Mouse (Mus musculus) gastrocnemius, adult 2 months (tissue): ENCODE data around the gene Fhl3. TPM values are rescaled to one million over a fixed set of nuclear protein-coding genes. Genes with fewer than 3 reads are reported as not detected.

Source experiments
- DNase-seq: peaks from one replicate; pipeline ENCODE4 v3.0.0; 2022
- H3K27ac ChIP-seq: fragments of 200-600 bp; 2 replicates; pipeline ENCODE4 v1.8.1; 2022; ENCODE audit warnings: mild to moderate bottlenecking
- H3K4me3 ChIP-seq: fragments of 200-600 bp; 2 replicates; pipeline ENCODE4 v1.8.1; 2022; ENCODE audit warnings: mild to moderate bottlenecking, moderate library complexity
- CTCF ChIP-seq: fragments of 200-600 bp; IDR thresholded peaks from 2 replicates; pipeline ENCODE4 v1.8.1; 2022; ENCODE audit warnings: antibody characterized with exemption, mild to moderate bottlenecking, moderate library complexity
- intact Hi-C: fragments of 180-260 bp; cut with DNase I; formaldehyde crosslinking; loops from one replicate; pipeline ENCODE4 v1.15.1; 2025
- total RNA-seq, 2 experiments: library from RNA; stranded (reverse); gene quantifications; 2 replicates each; pipeline ENCODE4 v1.2.3; 2021

Gene Fhl3
- total RNA-seq, 2 experiments from 2014 or later: 151 to 515 TPM

DNA sequence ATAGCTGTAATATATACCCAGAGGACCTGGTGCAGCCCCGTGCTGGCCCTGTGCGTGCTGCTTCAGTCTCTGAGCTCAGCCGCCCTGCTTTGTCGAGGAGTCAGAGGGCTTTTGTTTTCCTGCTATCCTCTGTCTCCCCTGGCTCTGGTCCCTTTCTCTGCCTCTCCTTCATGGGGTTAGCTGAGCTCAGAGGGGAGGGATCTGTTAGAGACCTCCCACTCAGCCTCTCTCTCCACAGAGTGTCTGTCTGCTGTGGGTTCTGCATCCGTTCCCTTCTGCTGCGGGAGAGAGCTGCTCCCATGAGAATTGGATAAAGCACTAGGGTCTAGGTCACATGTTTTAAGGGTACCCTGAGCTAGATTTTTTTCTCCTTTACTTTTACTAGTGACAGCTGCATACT, 25.6 kb downstream of the Fhl3 start:
- no peak overlapping the region for H3K4me3 ChIP-seq
- intact Hi-C loops: no loop called here
- TF ChIP-seq CTCF: no peak
- DNase-seq: no peak
- H3K27ac ChIP-seq: no peak overlapping the region

DNA sequence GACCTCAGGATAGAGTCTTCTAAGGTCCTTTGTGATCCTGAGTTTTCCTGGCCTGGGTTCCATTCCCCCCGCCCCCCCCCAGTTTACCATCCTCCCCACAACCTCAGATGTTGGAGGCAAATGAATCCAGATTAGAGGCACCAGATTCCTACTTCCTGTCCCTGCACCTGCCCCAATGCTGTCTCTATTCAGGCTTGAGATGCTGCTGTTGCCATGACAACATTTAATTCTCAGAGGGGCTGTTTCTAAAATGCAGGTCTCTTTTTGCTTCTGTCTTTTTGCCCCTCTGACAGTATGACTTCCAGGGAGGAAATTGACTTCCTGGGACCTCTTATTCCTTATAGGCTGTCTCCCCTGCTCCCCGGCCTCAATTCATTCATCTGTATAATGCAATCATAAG, 36.5 kb downstream of the Fhl3 start:
- H3K27ac ChIP-seq: no peak overlapping the region
- TF ChIP-seq CTCF: no peak
- intact Hi-C loops: no loop called here
- no peak overlapping the region for H3K4me3 ChIP-seq
- DNase-seq: no peak

DNA sequence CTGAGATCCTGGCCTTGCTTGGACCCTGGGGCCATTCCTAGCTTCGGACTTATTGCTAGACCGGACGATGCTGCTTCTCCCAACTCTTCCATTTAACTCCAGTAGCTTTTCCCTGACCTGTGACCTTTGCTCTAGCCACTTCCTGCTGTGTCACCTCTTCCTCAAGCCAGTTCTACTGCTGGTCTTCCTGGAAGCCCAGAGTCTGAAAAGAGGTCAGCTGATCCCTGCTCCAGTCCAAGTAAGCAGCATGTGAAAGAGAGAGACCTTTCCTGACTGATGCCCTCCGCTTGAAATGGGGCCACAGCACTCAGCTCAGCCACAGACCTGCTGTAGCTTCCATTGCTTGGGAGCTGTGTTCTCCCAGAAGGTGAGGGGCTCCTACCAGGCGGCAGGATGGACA, 37.0 kb downstream of the Fhl3 start:
- no peak for DNase-seq
- H3K27ac ChIP-seq: no peak overlapping the region
- no peak for TF ChIP-seq CTCF
- H3K4me3 ChIP-seq: no peak overlapping the region
- intact Hi-C loops: no loop called here

DNA sequence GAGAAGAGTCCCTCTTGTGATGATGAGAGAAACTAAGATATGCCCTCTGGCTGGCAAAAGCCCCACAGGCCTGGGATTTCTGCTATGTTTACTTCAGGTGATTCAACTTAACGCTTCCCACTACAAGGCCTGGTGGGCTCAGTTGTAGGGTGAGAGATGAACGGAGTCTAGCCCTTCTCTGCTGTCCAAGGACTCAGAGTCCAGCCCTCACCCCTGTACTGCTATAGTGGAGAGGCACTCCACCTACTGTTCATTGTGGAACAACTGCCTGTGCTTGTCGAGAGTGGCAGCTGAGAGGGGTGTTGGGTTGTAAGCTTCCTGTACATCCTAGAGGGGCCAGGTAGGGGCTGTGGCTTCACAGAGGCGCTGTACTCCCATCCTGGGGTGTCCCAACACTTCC, 37.5 kb downstream of the Fhl3 start:
- intact Hi-C loops: no loop called here
- DNase-seq: no peak
- no peak overlapping the region for H3K4me3 ChIP-seq
- no peak for TF ChIP-seq CTCF
- H3K27ac ChIP-seq: no peak overlapping the region

DNA sequence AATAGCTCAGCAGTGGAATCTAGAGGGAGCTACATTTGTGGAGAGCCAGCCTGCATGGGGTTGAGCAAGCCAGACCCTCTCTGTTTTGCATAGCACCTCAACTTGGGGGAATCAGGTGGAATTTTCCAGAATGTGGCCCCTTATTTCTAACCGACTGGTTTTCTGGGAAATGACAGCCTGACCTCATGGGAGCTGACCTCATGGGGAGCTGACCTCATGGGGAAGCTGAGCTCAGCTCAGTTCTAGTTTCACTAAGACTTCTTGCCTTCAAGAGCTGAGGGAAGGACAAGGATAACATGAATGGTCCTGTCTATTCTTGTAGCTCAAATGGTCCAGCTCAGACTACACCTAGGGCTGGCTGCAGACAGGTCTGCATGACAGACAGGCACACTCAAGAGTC, 38.3 kb downstream of the Fhl3 start:
- no peak for TF ChIP-seq CTCF
- H3K27ac ChIP-seq: no peak overlapping the region
- DNase-seq: no peak
- H3K4me3 ChIP-seq: no peak overlapping the region
- intact Hi-C loops: no loop called here

DNA sequence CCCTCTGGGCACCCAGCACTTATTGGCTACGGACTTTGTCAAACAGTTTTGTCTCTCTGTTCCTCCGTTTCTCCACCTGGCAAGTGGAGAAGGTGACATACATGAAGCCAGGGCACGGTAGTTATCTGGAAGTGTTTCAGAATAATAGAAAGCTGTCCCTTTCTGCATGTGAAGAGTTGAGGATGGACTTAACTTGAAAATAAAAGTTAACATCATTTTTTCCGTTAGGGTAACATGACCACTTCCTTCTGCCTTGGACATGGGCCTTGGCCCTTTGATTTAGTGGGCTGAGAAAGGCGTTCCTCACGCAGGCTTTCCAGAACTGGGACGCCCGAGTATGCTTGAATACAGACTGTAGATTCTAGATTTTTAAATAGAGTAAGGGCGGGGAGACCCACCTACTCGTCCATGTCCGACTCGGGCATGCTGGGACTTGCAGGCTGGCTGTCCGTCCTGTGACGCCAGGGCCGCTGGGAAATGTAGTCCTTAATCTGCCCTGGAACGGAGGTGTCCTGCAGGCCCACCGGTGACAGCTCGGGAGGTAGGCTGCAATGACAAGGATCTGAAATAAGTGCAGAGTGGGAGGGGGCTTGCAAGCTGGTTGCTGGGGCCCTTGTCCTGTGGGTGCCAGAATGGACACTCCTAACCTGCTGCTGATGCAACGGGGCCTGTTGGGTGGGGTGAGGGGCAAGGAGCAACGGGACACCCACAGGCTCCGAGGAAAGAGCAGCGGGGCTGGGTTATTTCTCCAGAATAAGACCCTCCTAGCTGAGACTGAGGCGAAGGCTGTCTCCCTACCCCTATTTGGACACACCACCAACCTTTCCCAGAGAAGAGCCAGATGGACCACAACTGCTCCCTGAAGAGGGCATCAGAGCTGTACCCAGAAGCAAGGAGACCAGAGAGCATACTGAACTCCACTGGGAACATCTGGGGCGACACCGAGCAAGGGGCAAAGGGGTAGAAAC, 41.2 kb downstream of the Fhl3 start, which contains the start of gene Inpp5b:
Inpp5b (plus strand) TSS at position 475 of the 968 bp plus-strand sequence.
- peak; percentile 24; the same call in 1 of the 2 replicates for TF ChIP-seq CTCF

DNA sequence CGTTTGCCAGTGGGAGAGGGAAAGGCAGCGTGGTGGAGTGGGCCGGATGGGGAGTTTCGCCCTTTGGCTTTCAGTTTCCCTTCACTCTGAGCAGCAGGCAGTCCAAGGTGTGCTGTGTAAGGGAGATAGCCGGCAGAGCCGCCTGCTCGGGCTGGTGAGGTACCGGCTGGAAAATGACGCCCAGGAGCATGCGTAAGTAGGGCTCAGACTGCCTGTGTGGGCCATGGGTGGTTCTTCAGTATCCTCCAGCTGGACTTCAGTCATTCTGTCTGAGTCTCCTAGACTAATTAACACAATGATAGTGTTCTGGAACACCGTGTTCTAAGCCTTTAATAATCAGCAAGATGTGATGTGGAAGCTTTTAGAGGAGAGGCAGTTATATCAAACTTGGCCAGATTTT, 42.3 kb downstream of the Fhl3 start:
- intact Hi-C loops: no loop called here
- TF ChIP-seq CTCF: no peak
- no peak overlapping the region for H3K27ac ChIP-seq
- peak overlapping the region; percentile 95 for H3K4me3 ChIP-seq
- no peak for DNase-seq

More for the DNA sequence above, 41.2 kb downstream of the Fhl3 start, which contains the start of gene Inpp5b:
- Histone ChIP-seq H3K4me3 (peak within 1 kb of the TSS; percentile 95), H3K27ac (peak within 1 kb of the TSS; percentile 88)
- intact Hi-C loops: no loop called here
- peak; percentile 89 for DNase-seq

DNA sequence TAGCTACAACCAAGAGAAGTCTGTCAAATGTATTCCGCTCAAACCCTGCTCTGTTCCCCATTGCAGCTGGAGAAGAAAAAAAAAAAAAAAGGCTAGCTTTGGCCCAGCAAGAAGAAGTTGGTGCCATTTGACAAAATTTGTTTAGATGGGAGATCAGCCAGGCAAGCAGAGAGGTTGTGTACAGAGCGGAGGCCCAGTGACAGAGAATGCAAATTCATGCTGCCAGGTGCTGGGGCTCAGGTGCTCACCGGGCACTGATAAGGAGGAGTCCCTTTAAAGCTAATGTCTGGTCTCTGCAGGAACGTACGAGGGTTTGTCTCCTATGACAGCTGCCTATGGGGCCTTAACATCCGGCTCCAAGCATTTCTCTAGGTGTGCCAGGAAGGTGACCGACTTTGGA, 46.1 kb downstream of the Fhl3 start:
- Histone ChIP-seq H3K4me3 (no peak overlapping the region), H3K27ac (no peak overlapping the region)
- TF ChIP-seq CTCF: no peak
- no peak for DNase-seq
- intact Hi-C loops: no loop called here

DNA sequence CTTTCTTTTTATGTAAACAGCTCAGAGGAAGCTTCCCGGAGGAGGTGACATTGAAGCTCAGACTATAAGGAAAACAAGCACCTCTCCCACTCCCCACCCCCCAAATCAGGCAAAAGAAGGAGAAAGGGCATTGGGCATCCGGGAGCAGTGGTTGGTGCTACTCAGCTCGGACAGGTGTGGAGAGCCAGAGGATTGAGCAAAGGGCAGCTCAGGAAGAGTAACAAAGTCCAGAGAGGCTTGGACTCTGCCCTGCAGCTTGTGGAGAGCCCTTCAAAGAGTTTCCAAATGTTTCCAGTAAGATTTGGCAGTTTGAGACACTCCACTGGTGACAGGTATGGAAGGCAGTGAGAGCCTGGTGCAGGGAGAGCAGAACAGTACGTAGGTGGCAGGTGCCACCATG, 47.4 kb downstream of the Fhl3 start:
- no peak for TF ChIP-seq CTCF

DNA sequence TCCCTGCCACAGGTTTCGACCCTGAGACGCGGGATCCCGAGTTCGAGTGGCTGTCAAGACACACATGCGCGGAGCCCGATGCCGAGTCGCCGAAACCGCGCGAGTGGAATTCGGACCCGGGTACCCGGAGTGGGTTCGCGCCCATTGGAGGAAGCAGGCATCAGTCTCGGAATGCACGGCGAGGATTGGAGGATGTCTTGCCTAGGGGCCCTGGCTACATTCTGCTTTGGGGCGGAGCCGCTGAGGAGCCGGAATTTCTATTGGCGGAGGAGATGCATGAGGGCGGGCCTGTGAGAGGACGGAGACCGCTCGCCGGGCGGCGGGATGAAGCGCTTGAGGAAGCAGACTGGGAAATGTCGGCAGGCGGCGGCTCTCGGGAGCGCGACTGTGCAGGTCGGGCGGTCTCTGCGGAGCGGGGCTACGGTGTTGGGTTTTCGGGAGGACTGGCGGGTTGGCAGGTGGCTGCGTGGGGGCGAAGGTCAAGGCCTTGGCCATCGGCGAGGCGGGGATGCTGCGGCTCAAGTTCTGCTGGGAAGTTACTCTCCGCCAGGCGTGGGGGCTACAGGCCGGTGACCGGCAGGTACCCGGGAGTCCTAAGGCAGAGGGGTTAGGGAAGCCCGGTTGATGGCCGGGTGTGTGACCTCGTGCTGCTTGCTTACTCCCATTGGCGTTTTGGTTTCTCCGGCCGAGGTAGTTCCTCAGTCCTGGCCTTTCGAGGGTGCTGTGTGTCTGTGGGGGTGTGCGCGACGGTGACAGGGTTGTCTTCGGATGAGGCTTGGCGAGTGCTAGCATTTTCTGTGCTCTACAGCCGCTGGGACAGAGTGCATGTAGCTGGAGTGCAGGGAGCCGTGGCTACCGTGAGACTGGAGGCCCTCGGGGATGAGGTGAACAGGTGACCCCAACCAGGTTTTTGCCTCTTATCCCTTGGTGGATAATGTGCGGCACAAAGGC, 51.1 kb downstream of the Fhl3 start:
- Histone ChIP-seq H3K27ac (peak overlapping the region; percentile 86), H3K4me3 (peak overlapping the region; percentile 89)
- intact Hi-C loops: loop anchor here (5.0 kb wide), 2 partner anchors 46 to 96 kb away; no protein-coding TSS in a partner anchor
- DNase-seq: peak; percentile 99
- no peak; the same call in 1 of the 2 replicates for TF ChIP-seq CTCF

More for the DNA sequence above, 47.4 kb downstream of the Fhl3 start:
- intact Hi-C loops: no loop called here
- H3K4me3 ChIP-seq: no peak overlapping the region
- DNase-seq: no peak
- H3K27ac ChIP-seq: no peak overlapping the region

DNA sequence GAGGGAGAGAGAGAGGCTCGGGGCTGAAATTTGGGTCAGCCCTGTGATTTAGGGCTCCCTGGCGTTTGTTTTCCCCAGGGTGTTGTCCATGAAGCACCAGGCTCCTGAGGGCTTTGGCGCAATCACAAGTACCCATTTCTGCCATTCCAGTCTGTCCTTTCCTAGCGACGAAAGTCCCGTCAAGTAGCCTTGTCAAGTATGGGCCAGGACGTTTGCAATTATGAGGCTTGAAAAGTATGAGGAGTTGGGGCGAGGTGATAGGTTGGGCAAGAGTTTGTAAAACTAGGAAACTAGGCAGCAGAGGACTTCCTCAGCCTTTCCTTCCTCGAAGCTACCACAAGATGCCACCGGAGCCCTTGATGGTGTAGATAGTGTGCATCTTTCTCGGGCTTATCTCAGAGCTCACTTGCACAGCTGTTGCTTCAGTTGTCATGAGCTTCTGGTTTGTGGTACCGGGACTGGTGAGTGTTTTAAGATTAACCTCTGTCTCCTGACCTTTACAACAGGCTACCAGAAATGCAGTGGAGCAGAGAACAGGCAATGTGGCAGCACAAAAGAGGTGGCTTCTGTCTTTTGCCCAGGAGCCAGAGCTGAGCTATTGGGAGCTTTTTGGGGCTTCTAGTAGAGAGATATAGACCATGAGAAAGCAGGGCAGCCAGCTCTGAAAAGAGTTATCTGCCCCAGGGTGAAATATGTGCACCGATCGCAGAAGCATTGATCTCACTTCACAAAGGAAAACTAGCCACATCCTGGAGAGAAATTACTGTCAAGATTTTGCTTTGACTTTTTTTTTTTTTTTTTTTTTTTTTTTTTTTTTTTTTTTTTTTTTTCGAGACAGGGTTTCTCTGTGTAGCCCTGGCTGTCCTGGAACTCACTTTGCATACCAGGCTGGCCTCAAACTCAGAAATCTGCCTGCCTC, 52.0 kb downstream of the Fhl3 start:
- DNase-seq: no peak
- no peak for TF ChIP-seq CTCF
- H3K4me3 ChIP-seq: peak overlapping the region; percentile 89
- H3K27ac ChIP-seq: peak overlapping the region; percentile 86
- intact Hi-C loops: loop anchor here (5.0 kb wide), 2 partner anchors 45 to 95 kb away; no protein-coding TSS in a partner anchor
